Mouse (Mus musculus): Measurements from ENCODE around the gene Dcx.

The Dcx gene

GRCm38 (mm10) chrX:143818961-143819360 is 114.2 kb downstream of the Dcx start:
- no peak for DNase-seq

DNA sequence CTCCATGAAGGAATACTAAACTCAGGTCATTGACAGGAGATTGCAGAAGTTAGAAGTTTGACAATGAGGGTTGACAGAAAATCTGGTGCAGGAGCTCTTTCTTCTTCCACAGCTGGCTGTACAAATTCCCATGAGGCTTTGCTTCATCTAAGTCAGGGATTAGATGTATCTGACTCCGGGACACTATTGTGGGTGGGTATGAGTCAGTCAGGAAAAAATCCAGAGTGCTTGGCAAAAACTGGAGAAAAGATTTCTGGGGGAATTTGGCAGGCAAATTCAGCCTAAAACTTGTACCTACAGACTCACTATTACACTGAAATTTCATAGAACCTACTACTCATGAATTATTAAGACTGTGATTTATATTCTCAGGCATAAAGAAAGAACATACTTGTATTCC is 117.2 kb downstream of the Dcx start:
- no peak for DNase-seq
